Mouse (Mus musculus) monocyte, adult 5-6 weeks (primary cell): Measurements from ENCODE around the gene Gm48552. TPM values are rescaled to one million over a fixed set of nuclear protein-coding genes. Genes with fewer than 3 reads are reported as not detected.

Experiments
- ATAC-seq: fragments of 153-309, 156-312 bp; replicated peaks from 2 replicates; pipeline ENCODE4 v1.8.0; 2017; ENCODE audit warnings: mild to moderate bottlenecking; ENCODE audit not compliant: low TSS enrichment, insufficient number of reproducible peaks, severe bottlenecking, poor library complexity, low FRiP score
- total RNA-seq: library from RNA; stranded (forward); fragments of 200-1000, 200-491, 200-594 nt; gene quantifications from 3 replicates; pipeline ENCODE4 v1.2.3, GENCODE M21; 2017

Gm48552 gene
- total RNA-seq, 1 experiment from 2014 or later, result not detected

- ATAC-seq, result no peak
These were observed 30.6 kb upstream of the Gm48552 start for GRCm38 (mm10) chr10:81358209-81358608.

GRCm38 (mm10) chr10:81358841-81359240 lies 30.0 kb upstream of the Gm48552 start:
- ATAC-seq, result peak; percentile 34

- ATAC-seq, result no peak
These were observed 28.1 kb upstream of the Gm48552 start for GRCm38 (mm10) chr10:81360721-81361120.

GRCm38 (mm10) chr10:81362336-81362949 lies 26.4 kb upstream of the Gm48552 start:
- no peak for ATAC-seq

GRCm38 (mm10) chr10:81363436-81364346 lies 25.1 kb upstream of the Gm48552 start:
- ATAC-seq, result no peak

GRCm38 (mm10) chr10:81364666-81365065 lies 24.1 kb upstream of the Gm48552 start:
- ATAC-seq, result no peak

- ATAC-seq, result no peak
These were observed 23.7 kb upstream of the Gm48552 start for GRCm38 (mm10) chr10:81365073-81365472.

GRCm38 (mm10) chr10:81365672-81366476 lies 22.9 kb upstream of the Gm48552 start, which contains the start of gene 4930404N11Rik:
Gene 4930404N11Rik (minus strand): TSS chr10:81365816.
- peak; percentile 33 for ATAC-seq

- no peak for ATAC-seq
These were observed 22.2 kb upstream of the Gm48552 start for GRCm38 (mm10) chr10:81366477-81367206.

GRCm38 (mm10) chr10:81367207-81367495 lies 21.7 kb upstream of the Gm48552 start:
- no peak for ATAC-seq

GRCm38 (mm10) chr10:81375322-81375721 lies 13.5 kb upstream of the Gm48552 start:
- ATAC-seq, result no peak

GRCm38 (mm10) chr10:81376561-81377361 lies 12.0 kb upstream of the Gm48552 start:
- no peak for ATAC-seq

- ATAC-seq, result no peak
These were observed 11.5 kb upstream of the Gm48552 start for GRCm38 (mm10) chr10:81377362-81377664.

GRCm38 (mm10) chr10:81377793-81378552 lies 10.8 kb upstream of the Gm48552 start, which contains the start of gene Fzr1:
Gene Fzr1 (minus strand): TSS chr10:81378516.
- ATAC-seq, result peak; percentile 6; the same call in 1 of the 2 replicates

- ATAC-seq, result peak; percentile 90
These were observed 10.1 kb upstream of the Gm48552 start for GRCm38 (mm10) chr10:81378553-81379182.

- no peak for ATAC-seq
These were observed 9.6 kb upstream of the Gm48552 start for GRCm38 (mm10) chr10:81379183-81379553.

GRCm38 (mm10) chr10:81379809-81380378 lies 8.9 kb upstream of the Gm48552 start:
- no peak for ATAC-seq
